Mouse (Mus musculus) midbrain, postnatal 0 days (tissue): Measurements from ENCODE around the gene Lama5. TPM values are rescaled to one million over a fixed set of nuclear protein-coding genes. Genes with fewer than 3 reads are reported as not detected.

Source experiments
- ATAC-seq: fragments of 200-750 bp; cut with Nextera tagmentation; 2 replicates; pipeline ENCODE4 v1.8.0; 2017; ENCODE audit warnings: moderate number of reproducible peaks, mild to moderate bottlenecking, moderate TSS enrichment, moderate library complexity; ENCODE audit not compliant: low FRiP score
- DNase-seq: peaks from one replicate; pipeline ENCODE4 v3.0.0-alpha.2; 2015; ENCODE audit warnings: low spot score
- H3K27ac ChIP-seq: fragments of 300-500 bp; sonication (generic); 2 replicates; pipeline ENCODE4 v1.5.1; 2014; ENCODE audit warnings: low read depth, mild to moderate bottlenecking, low read length, mixed read lengths
- H3K27me3 ChIP-seq: fragments of 300-500 bp; sonication (generic); 2 replicates; pipeline ENCODE4 v1.6.1; 2014; ENCODE audit warnings: low read length, control low read depth, mixed read lengths; ENCODE audit not compliant: insufficient read depth
- H3K36me3 ChIP-seq: fragments of 300-500 bp; sonication (generic); 2 replicates; pipeline ENCODE4 v1.6.1; 2014; ENCODE audit warnings: low read length, control low read depth, mixed read lengths; ENCODE audit not compliant: insufficient read depth
- H3K4me1 ChIP-seq: fragments of 300-500 bp; sonication (generic); 2 replicates; pipeline ENCODE4 v1.6.1; 2014; ENCODE audit warnings: mild to moderate bottlenecking, control low read depth, antibody characterized with exemption, low read length, mixed read lengths; ENCODE audit not compliant: insufficient read depth
- H3K4me2 ChIP-seq: fragments of 300-500 bp; sonication (generic); 2 replicates; pipeline ENCODE4 v1.6.1; 2014; ENCODE audit warnings: low read depth, mild to moderate bottlenecking, low read length, mixed read lengths; ENCODE audit not compliant: poor library complexity, severe bottlenecking
- H3K4me3 ChIP-seq: fragments of 300-500 bp; sonication (generic); 2 replicates; pipeline ENCODE4 v1.5.1; 2014; ENCODE audit warnings: low read depth, mild to moderate bottlenecking, low read length, moderate library complexity
- H3K9ac ChIP-seq: fragments of 300-500 bp; sonication (generic); replicated peaks from 2 replicates; pipeline ENCODE4 v1.6.1; 2014; ENCODE audit warnings: mild to moderate bottlenecking, low read length, moderate library complexity, mixed read lengths; ENCODE audit not compliant: poor library complexity, severe bottlenecking
- H3K9me3 ChIP-seq: fragments of 300-500 bp; sonication (generic); 2 replicates; pipeline ENCODE4 v1.6.1; 2016; ENCODE audit warnings: low read length, control low read depth
- CTCF ChIP-seq: IDR thresholded peaks from 2 replicates; pipeline ENCODE4 v1.5.1; 2016; ENCODE audit warnings: antibody characterized with exemption, mild to moderate bottlenecking
- WGBS: fragments of 180-500 bp; shearing (Covaris S2); extraction: QIAGEN DNeasy Blood & Tissue Kit; methylation state at CpG from one replicate; pipeline ENCODE4 v1.1.7; 2014; 5-methylcytosine and 5-hydroxymethylcytosine counted together
- polyA plus RNA-seq: library from polyadenylated mRNA; unstranded; fragments of >200 nt; fragmentation: Nextera tagmentation; extraction: Ambion mirVana; gene quantifications from 2 replicates; pipeline ENCODE4 v1.2.1, GENCODE M21; 2015
- total RNA-seq: library from RNA; depleted of rRNA; stranded (reverse); fragments of >200 nt; gene quantifications from 2 replicates; pipeline ENCODE4 v1.2.3, GENCODE M21; 2014

Lama5 gene
- total and polyA plus RNA-seq, 2 experiments from 2014 or later, result 1.8 to 8.9 TPM

DNA sequence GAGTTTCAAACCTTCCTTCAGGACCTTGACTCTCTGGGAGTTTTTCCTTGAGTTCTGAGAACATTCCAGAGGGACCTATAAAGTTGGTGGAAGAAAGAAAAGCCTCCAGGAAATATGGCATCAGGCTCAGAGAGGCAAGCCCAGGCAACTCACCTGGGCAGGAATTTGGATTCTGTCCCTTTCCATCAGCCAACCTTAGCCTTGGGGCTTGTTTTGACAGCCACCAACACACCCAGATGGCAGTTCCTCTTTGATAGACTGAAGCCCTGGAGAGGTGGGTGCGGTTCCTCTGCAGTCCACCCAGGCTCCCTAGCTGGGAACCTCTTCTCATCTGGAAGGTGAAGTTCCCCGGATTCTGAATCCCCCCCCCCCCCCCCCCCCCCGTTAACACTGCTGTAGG, 10.8 kb upstream of the Lama5 start:
- ATAC-seq, result no peak
- Histone ChIP-seq H3K4me1 (no peaks in the 10 kb centered on the region), H3K36me3 (no peaks in the 10 kb centered on the region), H3K4me3 (no peak overlapping the region), H3K9me3 (no peaks in the 10 kb centered on the region), H3K4me2 (no peak overlapping the region), H3K27me3 (no peaks in the 10 kb centered on the region), H3K27ac (no peak overlapping the region), H3K9ac (no peak overlapping the region)
- no peak for TF ChIP-seq CTCF
- WGBS, result 69% methylated on average over 2 of the region's 3 CpGs
- DNase-seq, result no peak

DNA sequence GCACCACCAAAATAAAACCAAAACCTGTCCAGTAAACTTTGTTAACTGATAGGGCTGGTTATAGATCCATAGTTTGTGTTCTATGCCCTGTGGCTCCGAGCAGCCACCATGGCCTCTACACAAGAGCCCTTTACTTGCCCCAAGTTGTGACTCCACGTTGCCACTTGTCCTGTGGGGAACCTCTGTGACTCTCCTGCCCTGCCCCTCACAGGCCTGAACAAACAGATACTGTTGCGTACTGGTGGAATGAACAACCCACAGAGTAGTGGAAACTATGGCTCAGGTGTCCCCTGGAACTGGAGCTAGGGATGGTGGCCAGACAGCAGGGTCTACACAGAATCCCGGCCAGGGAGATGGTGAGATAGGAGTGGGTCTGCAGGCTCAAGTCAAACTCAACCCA, 10.1 kb upstream of the Lama5 start:
- H3K4me2 ChIP-seq, result no peak overlapping the region
- no peak overlapping the region for H3K27ac ChIP-seq
- no peaks in the 10 kb centered on the region for H3K9me3 ChIP-seq
- H3K9ac ChIP-seq, result no peak overlapping the region
- DNase-seq, result no peak
- H3K27me3 ChIP-seq, result no peaks in the 10 kb centered on the region
- no peak for TF ChIP-seq CTCF
- no peak overlapping the region for H3K4me3 ChIP-seq
- no peaks in the 10 kb centered on the region for H3K36me3 ChIP-seq
- no peak for ATAC-seq
- H3K4me1 ChIP-seq, result no peaks in the 10 kb centered on the region
- 94% methylated on average over 4 of the region's 4 CpGs for WGBS

DNA sequence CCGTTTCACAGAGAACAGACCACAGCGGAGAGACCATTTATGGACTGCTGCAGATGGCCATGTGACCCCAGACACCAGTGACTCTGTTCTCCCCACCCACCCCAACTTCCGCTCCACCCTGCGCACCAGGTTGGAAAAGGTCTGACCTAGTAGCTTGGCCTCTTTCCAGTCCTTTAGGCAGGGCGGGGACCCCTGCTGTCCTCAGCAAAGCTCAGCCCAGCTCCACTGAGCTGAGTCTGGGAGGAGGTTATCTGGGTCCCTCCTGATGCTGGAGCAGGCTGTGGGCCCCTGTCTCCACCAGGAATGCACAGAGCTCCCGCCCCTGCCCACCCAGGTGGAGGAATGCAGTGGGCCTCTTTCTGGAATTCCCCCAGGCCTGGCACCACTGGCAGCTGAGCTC, 9.3 kb upstream of the Lama5 start:
- DNase-seq, result no peak
- no peaks in the 10 kb centered on the region for H3K27me3 ChIP-seq
- H3K27ac ChIP-seq, result no peak overlapping the region
- H3K36me3 ChIP-seq, result no peaks in the 10 kb centered on the region
- no peak overlapping the region for H3K4me3 ChIP-seq
- no peak overlapping the region for H3K9ac ChIP-seq
- no peaks in the 10 kb centered on the region for H3K9me3 ChIP-seq
- no peak for ATAC-seq
- H3K4me1 ChIP-seq, result no peaks in the 10 kb centered on the region
- 45% methylated on average over 6 of the region's 6 CpGs for WGBS
- no peak for TF ChIP-seq CTCF
- H3K4me2 ChIP-seq, result no peak overlapping the region

- ATAC-seq (no peak), DNase-seq (no peak)
- no peak overlapping the region for H3K27ac ChIP-seq
- no peak overlapping the region for H3K9ac ChIP-seq
- no peak overlapping the region for H3K4me3 ChIP-seq
- no peak overlapping the region for H3K4me2 ChIP-seq
- H3K4me1 ChIP-seq, result no peaks in the 10 kb centered on the region
- whole genome bisulfite sequencing, result 89% methylated on average over 8 of the region's 8 CpGs
- no peaks in the 10 kb centered on the region for H3K9me3 ChIP-seq
- TF ChIP-seq CTCF, result no peak
- H3K36me3 ChIP-seq, result no peaks in the 10 kb centered on the region
- no peaks in the 10 kb centered on the region for H3K27me3 ChIP-seq
These were observed 8.7 kb upstream of the Lama5 start for GRCm38 (mm10) chr2:180234353-180234752.

- Histone ChIP-seq H3K4me1 (no peaks in the 10 kb centered on the region), H3K36me3 (no peaks in the 10 kb centered on the region), H3K9ac (no peak overlapping the region), H3K4me3 (no peak overlapping the region), H3K27ac (no peak overlapping the region), H3K9me3 (no peaks in the 10 kb centered on the region), H3K4me2 (no peak overlapping the region), H3K27me3 (no peaks in the 10 kb centered on the region)
- ATAC-seq (no peak), DNase-seq (no peak)
- 88% methylated on average over 7 of the region's 7 CpGs for WGBS
- no peak for TF ChIP-seq CTCF
These were observed 7.6 kb upstream of the Lama5 start for GRCm38 (mm10) chr2:180233101-180233904.

GRCm38 (mm10) chr2:180230482-180230881, 4.8 kb upstream of the Lama5 start:
- Histone ChIP-seq H3K4me2 (no peak overlapping the region), H3K9me3 (no peaks in the 10 kb centered on the region), H3K4me3 (no peak overlapping the region), H3K4me1 (no peaks in the 10 kb centered on the region), H3K36me3 (no peaks in the 10 kb centered on the region), H3K9ac (no peak overlapping the region), H3K27me3 (peaks cover 5% of the 10 kb centered on the region; the same call in 1 of the 2 replicates), H3K27ac (no peak overlapping the region)
- no peak for TF ChIP-seq CTCF
- ATAC-seq (no peak), DNase-seq (no peak)
- WGBS, result 65% methylated on average over 4 of the region's 4 CpGs
